Mouse (Mus musculus): ENCODE results near the gene E030018B13Rik.

E030018B13Rik gene

GRCm38 (mm10) chr7:63897655-63898054 lies 19.0 kb upstream of the E030018B13Rik start:
- no peak for DNase-seq (ENCODE audit: low read depth, low spot score)

GRCm38 (mm10) chr7:63898201-63898600 lies 18.5 kb upstream of the E030018B13Rik start:
- DNase-seq (ENCODE audit: low read depth, low spot score), result no peak

- no peak for DNase-seq (ENCODE audit: low read depth, low spot score)
Observed at GRCm38 (mm10) chr7:63899925-63900324, 16.7 kb upstream of the E030018B13Rik start.

- no peak for DNase-seq (ENCODE audit: low read depth, low spot score)
Observed at GRCm38 (mm10) chr7:63900411-63900810, 16.2 kb upstream of the E030018B13Rik start.

GRCm38 (mm10) chr7:63901346-63901745 lies 15.3 kb upstream of the E030018B13Rik start:
- DNase-seq (ENCODE audit: low read depth, low spot score), result no peak

- DNase-seq (ENCODE audit: low read depth, low spot score), result no peak
Observed at GRCm38 (mm10) chr7:63901942-63902341, 14.7 kb upstream of the E030018B13Rik start.

GRCm38 (mm10) chr7:63902604-63903210 lies 13.9 kb upstream of the E030018B13Rik start:
- DNase-seq (ENCODE audit: low read depth, low spot score), result no peak

GRCm38 (mm10) chr7:63903635-63904380 lies 12.8 kb upstream of the E030018B13Rik start:
- no peak for DNase-seq (ENCODE audit: low read depth, low spot score)

- DNase-seq (ENCODE audit: low read depth, low spot score), result no peak
Observed at GRCm38 (mm10) chr7:63905190-63905589, 11.5 kb upstream of the E030018B13Rik start.

GRCm38 (mm10) chr7:63905642-63906041 lies 11.0 kb upstream of the E030018B13Rik start:
- DNase-seq (ENCODE audit: low read depth, low spot score), result no peak

- no peak for DNase-seq (ENCODE audit: low read depth, low spot score)
Observed at GRCm38 (mm10) chr7:63907778-63908495, 8.7 kb upstream of the E030018B13Rik start.

- DNase-seq (ENCODE audit: low read depth, low spot score), result peak; percentile 88
Observed at GRCm38 (mm10) chr7:63908496-63909285, 8.0 kb upstream of the E030018B13Rik start.

- no peak for DNase-seq (ENCODE audit: low read depth, low spot score)
Observed at GRCm38 (mm10) chr7:63910225-63910624, 6.4 kb upstream of the E030018B13Rik start.

GRCm38 (mm10) chr7:63910912-63911311 lies 5.7 kb upstream of the E030018B13Rik start:
- DNase-seq (ENCODE audit: low read depth, low spot score), result no peak

GRCm38 (mm10) chr7:63911383-63912233 lies 5.0 kb upstream of the E030018B13Rik start:
- DNase-seq (ENCODE audit: low read depth, low spot score), result no peak

GRCm38 (mm10) chr7:63912234-63912810 lies 4.3 kb upstream of the E030018B13Rik start:
- peak; percentile 64 for DNase-seq (ENCODE audit: low read depth, low spot score)

- peak; percentile 89 for DNase-seq (ENCODE audit: low read depth, low spot score)
Observed at GRCm38 (mm10) chr7:63912924-63913723, 3.5 kb upstream of the E030018B13Rik start.

GRCm38 (mm10) chr7:63913724-63914692 lies 2.6 kb upstream of the E030018B13Rik start:
- no peak for DNase-seq (ENCODE audit: low read depth, low spot score)

Measured in ES-CJ7 (cell line).